Mouse (Mus musculus) small intestine, adult 2 months (tissue): ENCODE results near the gene Lsamp. TPM values are rescaled to one million over a fixed set of nuclear protein-coding genes. Genes with fewer than 3 reads are reported as not detected.

Experiments used
- H3K27ac ChIP-seq: fragments of 200-500 bp; 2 replicates; pipeline ENCODE4 v1.5.1; 2012; ENCODE audit warnings: low read depth, low read length, control low read depth, inconsistent platforms; ENCODE audit not compliant: insufficient read depth
- H3K27me3 ChIP-seq: fragments of 200-500 bp; 2 replicates; pipeline ENCODE4 v1.6.1; 2012; ENCODE audit warnings: mild to moderate bottlenecking, moderate library complexity, low read length, inconsistent platforms; ENCODE audit not compliant: control insufficient read depth, insufficient read depth
- H3K36me3 ChIP-seq: fragments of 200-500 bp; 2 replicates; pipeline ENCODE4 v1.6.1; 2012; ENCODE audit warnings: mild to moderate bottlenecking, low read length, control low read depth, inconsistent platforms; ENCODE audit not compliant: control insufficient read depth, insufficient read depth
- H3K4me1 ChIP-seq: fragments of 200-500 bp; 2 replicates; pipeline ENCODE4 v1.6.1; 2012; ENCODE audit warnings: low read length, inconsistent platforms, mixed read lengths; ENCODE audit not compliant: control insufficient read depth, insufficient read depth, insufficient read length
- H3K4me3 ChIP-seq: fragments of 200-500 bp; 2 replicates; pipeline ENCODE4 v1.5.1; 2012; ENCODE audit warnings: low read depth, mild to moderate bottlenecking, control low read depth, inconsistent platforms, low read length, moderate library complexity
- CTCF ChIP-seq: fragments of 200-500 bp; IDR thresholded peaks from 2 replicates; pipeline ENCODE4 v1.5.1; 2012; ENCODE audit warnings: low read depth, mild to moderate bottlenecking, control low read depth, inconsistent platforms, low read length, moderate library complexity, mixed read lengths; ENCODE audit not compliant: insufficient replicate concordance, insufficient read length; ENCODE audit errors: extremely low read depth
- POLR2A ChIP-seq: fragments of 200-500 bp; IDR thresholded peaks from 2 replicates; pipeline ENCODE4 v1.6.1; 2012; ENCODE audit warnings: low read depth, mild to moderate bottlenecking, control low read depth, inconsistent platforms, low read length, moderate library complexity
- WGBS: fragments of 180-500 bp; shearing (Covaris S2); methylation state at CpG from one replicate; pipeline ENCODE4 v1.1.7; 2018; 5-methylcytosine and 5-hydroxymethylcytosine counted together
- polyA plus RNA-seq: library from polyadenylated mRNA; depleted of rRNA; stranded (reverse); fragments of >200 nt; gene quantifications from 2 replicates; pipeline ENCODE4 v1.2.3, GENCODE M21; 2012

Gene Lsamp
- polyA plus RNA-seq, 1 experiment = 0.08 TPM

DNA sequence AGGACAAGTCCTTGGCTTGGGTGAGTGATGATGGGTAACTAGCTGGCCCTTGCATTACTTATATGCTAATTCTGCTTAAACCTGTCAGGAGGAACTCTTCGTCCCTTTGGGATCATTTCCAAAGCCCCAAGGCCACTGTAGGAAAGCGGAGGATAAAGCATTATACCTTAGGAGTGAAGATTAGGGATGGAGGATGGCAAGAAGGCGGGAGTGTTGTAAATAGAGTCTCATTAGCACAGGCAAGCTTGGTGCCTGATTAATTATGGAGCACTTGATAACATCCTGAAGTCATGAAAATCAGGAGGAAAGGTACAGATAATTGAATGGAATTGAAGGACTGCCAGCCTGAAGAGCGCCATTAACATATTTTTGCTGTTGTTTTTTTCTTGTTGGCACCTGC lies 120.2 kb downstream of the Lsamp start:
- 63% methylated on average over 4 of the region's 4 CpGs for WGBS
- no peak overlapping the region for H3K4me3 ChIP-seq
- H3K4me1 ChIP-seq = no peaks in the 10 kb centered on the region
- H3K27me3 ChIP-seq = no peaks in the 10 kb centered on the region
- H3K36me3 ChIP-seq = no peaks in the 10 kb centered on the region
- no peak overlapping the region for H3K27ac ChIP-seq
- TF ChIP-seq CTCF = no peak
- TF ChIP-seq POLR2A = no peak

DNA sequence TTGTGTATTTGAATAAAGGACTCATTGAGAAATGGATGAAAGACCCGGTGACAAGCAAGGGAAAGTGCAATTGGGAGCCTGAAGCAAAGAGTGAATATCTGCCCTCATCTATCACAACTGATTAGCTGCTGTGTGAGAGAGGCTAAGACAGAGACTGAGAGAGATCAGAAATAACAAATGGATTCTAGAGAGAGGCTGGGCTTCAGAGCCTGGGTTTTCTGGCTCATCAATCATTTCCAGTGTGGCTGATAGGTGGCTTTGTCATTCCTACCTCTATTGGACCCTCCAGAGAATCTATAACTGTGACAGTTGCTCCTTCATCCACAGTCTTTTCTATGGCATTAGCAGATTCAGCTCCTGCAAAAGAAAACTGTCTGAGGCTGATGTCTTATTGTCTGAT lies 198.8 kb downstream of the Lsamp start:
- no peaks in the 10 kb centered on the region for H3K36me3 ChIP-seq

GRCm38 (mm10) chr16:40187987-40188590 lies 203.9 kb downstream of the Lsamp start:
- TF ChIP-seq POLR2A = no peak
- no peak for TF ChIP-seq CTCF
- no peaks in the 10 kb centered on the region for H3K4me1 ChIP-seq
- H3K36me3 ChIP-seq = no peaks in the 10 kb centered on the region
- 69% methylated on average over 4 of the region's 4 CpGs for WGBS
- H3K27ac ChIP-seq = no peak overlapping the region
- H3K4me3 ChIP-seq = no peak overlapping the region
- H3K27me3 ChIP-seq = no peaks in the 10 kb centered on the region

More for the DNA sequence above, 198.8 kb downstream of the Lsamp start:
- WGBS = 67% methylated on average over 1 of the region's 1 CpGs
- Histone ChIP-seq H3K27me3 (no peaks in the 10 kb centered on the region), H3K4me3 (no peak overlapping the region), H3K27ac (no peak overlapping the region), H3K4me1 (no peaks in the 10 kb centered on the region)
- TF ChIP-seq CTCF (no peak), POLR2A (no peak)

- no peaks in the 10 kb centered on the region for H3K4me1 ChIP-seq
- TF ChIP-seq CTCF (no peak), POLR2A (no peak)
- no peak overlapping the region for H3K27ac ChIP-seq
- H3K36me3 ChIP-seq = no peaks in the 10 kb centered on the region
- H3K4me3 ChIP-seq = no peak overlapping the region
- WGBS = 56% methylated on average over 3 of the region's 3 CpGs
- no peaks in the 10 kb centered on the region for H3K27me3 ChIP-seq
Observed at GRCm38 (mm10) chr16:40194401-40194800, 210.2 kb downstream of the Lsamp start.

- H3K27me3 ChIP-seq = no peaks in the 10 kb centered on the region
- 63% methylated on average over 2 of the region's 2 CpGs for WGBS
- no peaks in the 10 kb centered on the region for H3K4me1 ChIP-seq
- no peak overlapping the region for H3K27ac ChIP-seq
- no peak for TF ChIP-seq CTCF
- no peak for TF ChIP-seq POLR2A
- no peaks in the 10 kb centered on the region for H3K36me3 ChIP-seq
- no peak overlapping the region for H3K4me3 ChIP-seq
Observed at GRCm38 (mm10) chr16:40194839-40195238, 210.7 kb downstream of the Lsamp start.

DNA sequence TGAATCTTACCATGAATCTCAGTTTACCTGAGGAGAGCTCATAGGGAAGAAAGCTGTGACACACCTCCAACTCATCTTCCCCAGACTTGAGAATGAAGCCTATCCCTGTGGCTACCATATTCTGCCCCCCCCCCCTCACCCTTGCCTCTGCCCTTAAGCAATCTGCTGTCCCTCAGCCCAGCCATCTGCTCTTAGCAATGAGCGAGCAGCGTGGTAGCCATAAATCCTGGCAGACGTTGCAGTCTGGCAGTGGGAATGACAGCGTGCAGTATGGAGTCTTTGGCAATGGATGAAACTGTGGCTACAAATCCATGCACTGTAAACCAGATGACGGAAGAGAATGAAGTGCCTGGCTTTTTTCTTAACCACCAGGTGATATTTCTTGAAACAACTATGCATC lies 244.5 kb downstream of the Lsamp start:
- TF ChIP-seq POLR2A = no peak
- no peak for TF ChIP-seq CTCF
- H3K36me3 ChIP-seq = no peaks in the 10 kb centered on the region
- WGBS = 76% methylated on average over 5 of the region's 5 CpGs
- no peaks in the 10 kb centered on the region for H3K4me1 ChIP-seq
- H3K27me3 ChIP-seq = no peaks in the 10 kb centered on the region
- H3K4me3 ChIP-seq = no peak overlapping the region
- H3K27ac ChIP-seq = no peak overlapping the region

DNA sequence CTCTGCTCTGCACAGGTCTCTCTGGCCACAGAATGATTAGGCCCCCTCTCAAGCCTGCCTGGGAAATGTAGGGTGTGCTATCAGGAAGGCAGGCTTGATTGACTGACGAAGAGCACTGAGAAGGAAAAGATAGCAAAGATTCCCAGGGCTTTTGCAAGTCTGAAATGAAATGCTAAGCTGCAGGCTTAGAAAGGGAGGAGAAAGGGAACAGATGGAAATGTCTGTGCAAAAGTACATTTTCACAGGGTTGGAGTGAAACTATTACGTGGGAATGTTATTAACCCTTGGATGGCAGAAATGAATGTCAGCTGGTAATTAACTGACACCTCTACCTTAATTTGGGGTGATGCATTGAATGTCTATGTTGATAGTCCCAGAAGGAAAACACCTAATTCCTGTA lies 248.9 kb downstream of the Lsamp start:
- WGBS = 56% methylated on average over 2 of the region's 2 CpGs
- Histone ChIP-seq H3K4me1 (no peaks in the 10 kb centered on the region), H3K4me3 (no peak overlapping the region), H3K27ac (no peak overlapping the region), H3K27me3 (no peaks in the 10 kb centered on the region), H3K36me3 (no peaks in the 10 kb centered on the region)
- TF ChIP-seq CTCF = no peak
- TF ChIP-seq POLR2A = no peak
